Mouse (Mus musculus): ENCODE measurements at regions not wholly inside any gene's neighbourhood (a gene's known extent, or its start where the extent isn't known, plus 50 kb on each side); places are given as distances from the start of the nearest gene placed in this dataset.
A peak's percentile ranks its signal among the peaks of the same experiment; 100 is the strongest.

- Histone ChIP-seq H3K36me3 (ENCODE audit: control insufficient read depth, insufficient read depth, low read length) (no peaks in the 10 kb centered on the region), H3K9me3 (ENCODE audit: control insufficient read depth, low read length) (no peaks in the 10 kb centered on the region), H3K27ac (replicated peaks; ENCODE audit: low read depth, low read length) (no peak overlapping the region), H3K4me1 (ENCODE audit: control insufficient read depth, insufficient read depth, low read length) (peaks cover 3% of the 10 kb centered on the region; the same call in 1 of the 2 replicates), H3K9ac (ENCODE audit: low read depth, low read length, severe bottlenecking) (peak overlapping the region; percentile 17; the same call in 1 of the 2 replicates), H3K4me3 (replicated peaks; ENCODE audit: low read length) (peak overlapping the region; percentile 30), H3K4me2 (replicated peaks; ENCODE audit: low read depth, low read length, severe bottlenecking) (peak overlapping the region; percentile 50), H3K27me3 (ENCODE audit: control insufficient read depth, insufficient read depth, low read length) (no peaks in the 10 kb centered on the region)
- DNase-seq (ENCODE audit: low spot score) (no peak), ATAC-seq (ENCODE audit: low FRiP score, low read depth) (no peak)
- no peak for TF ChIP-seq POLR2A (IDR thresholded peaks at IDR 0.05; ENCODE audit: borderline replicate concordance, extremely low read depth, insufficient read depth, insufficient read length)
- 10% methylated on average over 5 of the region's 5 CpGs for WGBS
Measured at GRCm38 (mm10) chr3:34795984-34796266, 145.7 kb downstream of the Sox2 start.

- no peaks in the 10 kb centered on the region for H3K9me3 ChIP-seq (ENCODE audit: control insufficient read depth, low read length)
- no peaks in the 10 kb centered on the region; the same call in 1 of the 2 replicates for H3K27me3 ChIP-seq (ENCODE audit: control insufficient read depth, insufficient read depth, low read length)
- H3K36me3 ChIP-seq (ENCODE audit: control insufficient read depth, insufficient read depth, low read length) = no peaks in the 10 kb centered on the region
- DNase-seq (ENCODE audit: low spot score) (no peak), ATAC-seq (ENCODE audit: low FRiP score, low read depth) (no peak)
- no peak overlapping the region for H3K9ac ChIP-seq (ENCODE audit: low read depth, low read length, severe bottlenecking)
- H3K4me2 ChIP-seq (replicated peaks; ENCODE audit: low read depth, low read length, severe bottlenecking) = no peak overlapping the region
- H3K27ac ChIP-seq (replicated peaks; ENCODE audit: low read depth, low read length) = no peak overlapping the region
- no peak overlapping the region for H3K4me3 ChIP-seq (replicated peaks; ENCODE audit: low read length)
- 0 out of 2 replicates have a peak, but pooled peaks cover 2% of the 10 kb centered on the region for H3K4me1 ChIP-seq (ENCODE audit: control insufficient read depth, insufficient read depth, low read length)
- no peak for TF ChIP-seq POLR2A (IDR thresholded peaks at IDR 0.05; ENCODE audit: borderline replicate concordance, extremely low read depth, insufficient read depth, insufficient read length)
- WGBS = 4% methylated on average over 6 of the region's 6 CpGs
Measured at GRCm38 (mm10) chr3:34808833-34809232, 158.6 kb downstream of the Sox2 start.

- no peaks in the 10 kb centered on the region for H3K9me3 ChIP-seq (ENCODE audit: control insufficient read depth, low read length)
- 0 out of 2 replicates have a peak, but pooled peaks cover 2% of the 10 kb centered on the region for H3K4me1 ChIP-seq (ENCODE audit: control insufficient read depth, insufficient read depth, low read length)
- H3K36me3 ChIP-seq (ENCODE audit: control insufficient read depth, insufficient read depth, low read length) = no peaks in the 10 kb centered on the region
- no peak overlapping the region for H3K9ac ChIP-seq (ENCODE audit: low read depth, low read length, severe bottlenecking)
- DNase-seq (ENCODE audit: low spot score) (no peak), ATAC-seq (ENCODE audit: low FRiP score, low read depth) (no peak)
- TF ChIP-seq POLR2A (IDR thresholded peaks at IDR 0.05; ENCODE audit: borderline replicate concordance, extremely low read depth, insufficient read depth, insufficient read length) = no peak
- no peaks in the 10 kb centered on the region; the same call in 1 of the 2 replicates for H3K27me3 ChIP-seq (ENCODE audit: control insufficient read depth, insufficient read depth, low read length)
- no peak overlapping the region for H3K4me3 ChIP-seq (replicated peaks; ENCODE audit: low read length)
- 72% methylated on average over 4 of the region's 4 CpGs for WGBS
- H3K27ac ChIP-seq (replicated peaks; ENCODE audit: low read depth, low read length) = no peak overlapping the region
- no peak overlapping the region for H3K4me2 ChIP-seq (replicated peaks; ENCODE audit: low read depth, low read length, severe bottlenecking)
Measured at GRCm38 (mm10) chr3:34811753-34812152, 161.5 kb downstream of the Sox2 start.

- Histone ChIP-seq H3K27ac (replicated peaks; ENCODE audit: low read depth, low read length) (no peak overlapping the region), H3K4me2 (replicated peaks; ENCODE audit: low read depth, low read length, severe bottlenecking) (no peak overlapping the region), H3K9ac (ENCODE audit: low read depth, low read length, severe bottlenecking) (no peak overlapping the region), H3K4me3 (replicated peaks; ENCODE audit: low read length) (no peak overlapping the region), H3K9me3 (ENCODE audit: control insufficient read depth, low read length) (no peaks in the 10 kb centered on the region), H3K36me3 (ENCODE audit: control insufficient read depth, insufficient read depth, low read length) (no peaks in the 10 kb centered on the region), H3K4me1 (ENCODE audit: control insufficient read depth, insufficient read depth, low read length) (0 out of 2 replicates have a peak, but pooled peaks cover 2% of the 10 kb centered on the region), H3K27me3 (ENCODE audit: control insufficient read depth, insufficient read depth, low read length) (no peaks in the 10 kb centered on the region; the same call in 1 of the 2 replicates)
- no peak for DNase-seq (ENCODE audit: low spot score)
- 22% methylated on average over 9 of the region's 9 CpGs for WGBS
- TF ChIP-seq POLR2A (IDR thresholded peaks at IDR 0.05; ENCODE audit: borderline replicate concordance, extremely low read depth, insufficient read depth, insufficient read length) = no peak
- no peak for ATAC-seq (ENCODE audit: low FRiP score, low read depth)
Measured at GRCm38 (mm10) chr3:34813046-34813625, 162.9 kb downstream of the Sox2 start.

GRCm38 (mm10) chr3:34825036-34825435 lies 174.8 kb downstream of the Sox2 start:
- Histone ChIP-seq H3K4me2 (replicated peaks; ENCODE audit: low read depth, low read length, severe bottlenecking) (no peak overlapping the region), H3K27ac (replicated peaks; ENCODE audit: low read depth, low read length) (no peak overlapping the region), H3K4me3 (replicated peaks; ENCODE audit: low read length) (no peak overlapping the region), H3K36me3 (ENCODE audit: control insufficient read depth, insufficient read depth, low read length) (no peaks in the 10 kb centered on the region), H3K9me3 (ENCODE audit: control insufficient read depth, low read length) (no peaks in the 10 kb centered on the region), H3K4me1 (ENCODE audit: control insufficient read depth, insufficient read depth, low read length) (no peaks in the 10 kb centered on the region), H3K9ac (ENCODE audit: low read depth, low read length, severe bottlenecking) (no peak overlapping the region), H3K27me3 (ENCODE audit: control insufficient read depth, insufficient read depth, low read length) (no peaks in the 10 kb centered on the region)
- DNase-seq (ENCODE audit: low spot score) = no peak
- TF ChIP-seq POLR2A (IDR thresholded peaks at IDR 0.05; ENCODE audit: borderline replicate concordance, extremely low read depth, insufficient read depth, insufficient read length) = no peak
- no peak for ATAC-seq (ENCODE audit: low FRiP score, low read depth)
- WGBS = 74% methylated on average over 11 of the region's 11 CpGs

Data from limb, embryonic 14.5 days (tissue).